Mouse (Mus musculus): ENCODE measurements around the gene Stk24.
A peak's percentile ranks its signal among the peaks of the same experiment; 100 is the strongest.

Gene Stk24

DNA sequence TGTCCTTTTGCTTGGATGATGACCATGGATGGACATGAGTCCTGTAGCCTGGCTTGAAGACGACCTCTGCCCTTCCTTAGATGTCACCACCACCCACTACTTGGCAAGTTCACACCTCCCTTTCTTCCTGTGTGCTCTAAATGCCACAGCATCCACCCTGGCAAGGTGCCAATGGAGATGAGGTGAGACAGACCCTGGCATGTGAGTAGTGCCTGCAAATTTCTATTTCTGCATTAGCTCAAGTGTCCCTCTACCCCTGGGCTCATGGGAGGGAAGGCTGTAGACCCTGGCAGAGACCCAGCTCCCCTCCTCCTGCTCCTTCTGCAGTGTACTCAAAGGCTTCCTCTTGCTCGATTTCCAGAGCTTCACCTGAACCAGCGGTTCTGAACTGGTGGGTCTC lies 64.9 kb downstream of the Stk24 start:
- DNase-seq (ENCODE audit: low read depth), result peak; percentile 61

DNA sequence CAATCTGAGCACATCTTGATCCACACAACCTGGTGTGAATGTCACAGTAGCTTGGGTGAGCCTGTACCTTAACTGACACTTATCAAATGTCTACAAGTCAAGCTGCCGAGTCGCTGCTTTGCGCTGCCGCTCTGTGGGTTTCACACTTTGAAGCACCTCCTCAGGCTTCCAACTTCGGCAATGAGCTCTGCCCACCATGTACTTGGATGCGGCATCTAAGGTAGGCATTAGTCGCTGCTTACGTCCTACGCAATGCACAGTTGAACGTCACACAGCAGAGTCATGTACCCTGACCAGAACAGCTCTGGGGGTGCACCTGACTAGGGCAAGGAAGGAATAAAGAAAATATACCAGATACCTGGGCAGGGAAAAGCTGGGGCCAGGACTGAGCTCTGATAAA lies 66.5 kb downstream of the Stk24 start:
- no peak for DNase-seq (ENCODE audit: low read depth)

DNA sequence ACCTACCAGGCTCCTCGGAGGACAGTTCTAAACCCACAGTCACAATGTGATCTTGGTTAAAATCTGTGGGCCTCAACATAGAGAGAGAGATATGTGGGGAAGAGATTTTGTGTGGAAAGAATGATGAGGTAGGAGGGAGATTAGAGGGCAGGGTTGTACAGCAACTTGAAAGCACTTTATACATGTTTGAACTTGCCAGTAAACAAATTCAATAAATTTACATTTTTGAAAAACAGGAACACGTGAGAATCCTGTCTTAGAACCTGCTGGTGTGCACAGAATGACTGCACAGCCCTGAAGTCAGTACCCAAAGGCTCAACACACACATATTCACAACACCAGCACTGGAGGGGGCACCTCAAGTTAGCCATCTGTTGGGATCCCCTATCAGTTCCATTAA lies 68.7 kb downstream of the Stk24 start:
- no peak for DNase-seq (ENCODE audit: low read depth)

GRCm38 (mm10) chr14:121310325-121311080 lies 69.3 kb downstream of the Stk24 start:
- peak; percentile 40 for DNase-seq (ENCODE audit: low read depth)

DNA sequence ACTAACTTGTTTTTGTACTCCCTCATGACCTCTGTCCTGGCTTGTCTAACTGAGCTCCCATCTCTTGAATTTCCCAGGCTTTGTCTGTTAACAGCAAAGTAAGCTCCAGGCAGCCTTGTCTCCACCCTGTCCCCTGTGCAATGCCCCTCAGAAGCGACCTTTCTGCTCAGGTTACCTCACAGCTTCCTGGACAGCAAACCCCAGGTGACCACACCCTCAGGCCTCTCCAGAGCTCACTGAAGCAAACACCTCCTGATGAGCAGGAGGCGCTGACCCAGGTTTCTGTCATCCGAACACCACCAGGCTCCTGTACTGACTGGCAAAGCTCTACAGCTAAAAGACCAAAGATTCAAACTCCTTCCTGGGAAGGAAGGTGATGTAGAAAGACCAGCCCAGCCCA lies 69.9 kb downstream of the Stk24 start:
- no peak for DNase-seq (ENCODE audit: low read depth)

DNA sequence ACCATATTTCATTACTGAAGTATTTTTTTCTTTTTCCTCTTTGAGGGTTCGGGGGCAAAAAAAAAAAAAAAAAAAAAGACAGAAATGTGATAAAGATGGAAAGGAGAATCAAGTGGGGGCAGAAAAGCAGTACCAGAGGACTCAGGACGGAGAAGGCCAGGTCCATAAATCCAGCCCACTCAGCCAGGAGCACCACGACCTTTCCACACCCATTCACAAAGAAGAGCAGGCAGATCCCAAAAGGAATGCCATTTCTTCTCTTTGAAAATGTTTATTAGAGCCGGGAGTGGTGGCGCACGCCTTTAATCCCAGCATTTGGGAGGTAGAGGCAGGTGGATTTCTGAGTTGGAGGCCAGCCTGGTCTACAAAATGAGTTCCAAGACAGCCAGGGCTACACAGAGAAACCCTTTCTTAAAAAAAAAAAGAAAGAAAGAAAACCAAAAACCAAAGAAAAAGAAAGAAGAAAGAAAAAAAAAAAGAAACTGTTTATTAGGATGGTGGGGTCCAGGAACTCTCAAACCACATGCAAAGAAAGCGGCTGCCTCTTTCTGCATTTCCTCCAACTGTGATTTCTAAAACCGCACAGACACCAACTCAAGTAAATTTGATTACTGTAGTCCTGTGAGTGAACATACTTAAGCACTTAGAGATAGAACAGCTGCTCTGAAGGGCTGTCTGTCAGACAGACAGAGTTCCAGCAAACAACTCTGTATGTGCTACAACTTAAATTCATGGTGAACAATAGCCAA lies 74.3 kb downstream of the Stk24 start:
- no peak for DNase-seq (ENCODE audit: low read depth)

GRCm38 (mm10) chr14:121304523-121304922 lies 75.3 kb downstream of the Stk24 start:
- DNase-seq (ENCODE audit: low read depth), result no peak

DNA sequence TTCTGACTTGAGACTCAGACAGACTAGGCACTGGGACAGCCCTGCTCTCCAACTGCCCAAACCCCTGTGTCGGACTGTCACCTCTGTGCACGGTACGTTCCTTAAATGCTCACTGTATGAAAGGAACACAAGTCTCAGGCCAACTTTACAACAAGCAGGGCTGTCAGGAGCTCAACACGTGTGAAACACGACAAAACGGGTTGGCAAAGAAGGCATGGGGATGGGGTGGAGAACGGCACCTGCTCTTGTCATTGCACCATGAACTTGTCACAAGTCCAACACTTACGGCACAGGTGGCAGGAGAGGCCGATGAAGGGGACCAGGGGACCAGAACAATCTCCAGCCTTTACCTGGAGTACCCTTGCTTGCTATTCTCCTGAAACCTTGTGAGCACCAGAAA lies 80.7 kb downstream of the Stk24 start:
- no peak for DNase-seq (ENCODE audit: low read depth)

DNA sequence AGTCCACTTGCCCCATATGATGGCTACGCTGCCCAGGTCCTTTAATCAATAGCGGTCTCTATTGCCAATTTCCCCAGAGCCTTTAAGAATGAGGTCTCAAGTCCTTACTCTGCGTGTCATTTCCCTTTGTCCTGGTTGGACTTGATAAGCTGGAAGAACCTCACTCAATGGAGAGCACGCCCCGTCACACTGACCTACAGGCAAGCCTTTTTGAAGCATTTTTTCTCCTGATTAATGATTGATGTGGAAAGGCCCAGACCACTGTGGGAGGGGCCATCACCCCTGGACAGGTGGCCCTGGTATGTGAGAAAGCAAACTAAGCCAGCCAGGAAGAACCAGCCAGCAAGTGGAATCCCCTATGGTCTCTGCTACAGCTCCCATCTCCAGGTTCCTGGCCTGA lies 81.3 kb downstream of the Stk24 start:
- no peak for DNase-seq (ENCODE audit: low read depth)

GRCm38 (mm10) chr14:121297103-121297502 lies 82.7 kb downstream of the Stk24 start:
- DNase-seq (ENCODE audit: low read depth), result no peak

- no peak for DNase-seq (ENCODE audit: low read depth)
Observed at GRCm38 (mm10) chr14:121294484-121294883, 85.3 kb downstream of the Stk24 start.

GRCm38 (mm10) chr14:121292391-121292790 lies 87.4 kb downstream of the Stk24 start:
- DNase-seq (ENCODE audit: low read depth), result no peak

DNA sequence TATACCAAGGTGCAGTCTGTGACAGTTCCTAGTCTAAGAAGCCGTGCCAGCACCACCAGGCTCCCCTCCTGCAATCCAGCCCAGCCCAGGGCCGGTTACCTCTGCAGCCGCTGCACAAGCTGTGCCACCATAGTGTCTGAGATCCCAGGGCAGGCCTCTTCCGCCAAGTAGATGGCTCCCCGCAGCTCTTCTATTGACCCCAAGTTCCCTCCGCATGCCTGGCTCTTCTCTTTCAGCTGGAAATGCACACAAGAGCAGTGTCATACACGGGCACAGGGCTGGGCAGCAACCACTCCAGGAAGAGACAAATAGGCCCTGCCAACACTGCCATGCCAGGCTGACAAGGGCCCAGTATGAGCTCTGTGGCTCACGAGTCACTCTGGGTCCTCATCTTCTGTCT lies 87.9 kb downstream of the Stk24 start:
- no peak for DNase-seq (ENCODE audit: low read depth)

DNA sequence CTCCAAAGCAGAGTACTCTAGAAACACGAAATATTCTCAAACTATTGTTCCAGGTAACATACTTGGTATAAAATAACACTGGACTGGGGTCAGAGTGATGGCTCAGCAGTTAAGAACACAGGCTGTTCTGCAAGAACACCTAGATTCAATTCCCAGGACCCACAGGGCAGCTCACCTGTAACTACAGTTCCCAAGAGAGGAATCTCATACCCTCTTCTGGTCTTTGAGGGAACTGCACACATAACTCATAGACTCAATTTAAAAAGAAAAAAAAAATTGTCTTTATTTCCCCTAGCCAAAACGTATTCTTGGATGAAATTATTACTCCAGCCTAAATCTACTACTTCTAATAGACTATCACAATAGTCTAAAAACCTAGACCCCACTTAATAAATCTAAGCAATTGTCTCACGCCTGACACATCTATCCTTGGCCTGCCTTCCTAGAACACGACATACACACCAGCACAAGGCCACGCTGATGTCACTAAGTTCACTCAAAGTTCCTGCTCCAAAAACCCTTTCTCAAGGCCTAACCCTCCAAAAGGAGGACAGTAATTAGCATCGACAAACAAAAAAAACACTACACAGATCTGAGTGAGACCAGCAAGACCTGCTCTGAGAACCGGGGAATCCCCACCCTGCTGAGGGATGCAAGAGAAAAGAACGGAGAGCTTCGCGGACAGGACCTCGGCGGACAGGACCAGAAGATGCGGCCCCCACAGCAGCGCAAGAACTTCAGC lies 94.3 kb downstream of the Stk24 start:
- DNase-seq (ENCODE audit: low read depth), result peak; percentile 47

DNA sequence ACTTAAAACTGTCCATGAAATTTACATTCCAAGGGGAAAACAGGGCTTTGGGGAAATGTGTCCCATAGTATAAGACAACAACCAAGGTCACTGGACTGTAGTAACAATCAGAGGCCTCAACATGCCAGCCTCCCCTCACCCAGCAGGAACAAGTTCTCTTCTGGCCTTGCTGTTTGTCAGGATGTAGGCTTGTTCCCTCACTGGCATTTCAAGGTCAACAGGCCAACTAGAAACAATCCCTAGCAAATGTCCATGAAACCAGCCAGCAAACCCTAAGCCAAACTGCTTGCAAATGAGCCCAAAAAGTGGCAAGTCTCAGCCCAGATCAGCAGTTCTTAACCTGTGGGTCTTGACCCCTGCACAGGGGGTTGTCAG lies 98.5 kb downstream of the Stk24 start:
- no peak for DNase-seq (ENCODE audit: low read depth)

GRCm38 (mm10) chr14:121280601-121281335 lies 99.0 kb downstream of the Stk24 start:
- no peak for DNase-seq (ENCODE audit: low read depth)

GRCm38 (mm10) chr14:121279106-121279505 lies 100.7 kb downstream of the Stk24 start:
- DNase-seq (ENCODE audit: low read depth), result peak; percentile 84

- DNase-seq (ENCODE audit: low read depth), result no peak
Observed at GRCm38 (mm10) chr14:121276016-121276415, 103.8 kb downstream of the Stk24 start.

DNA sequence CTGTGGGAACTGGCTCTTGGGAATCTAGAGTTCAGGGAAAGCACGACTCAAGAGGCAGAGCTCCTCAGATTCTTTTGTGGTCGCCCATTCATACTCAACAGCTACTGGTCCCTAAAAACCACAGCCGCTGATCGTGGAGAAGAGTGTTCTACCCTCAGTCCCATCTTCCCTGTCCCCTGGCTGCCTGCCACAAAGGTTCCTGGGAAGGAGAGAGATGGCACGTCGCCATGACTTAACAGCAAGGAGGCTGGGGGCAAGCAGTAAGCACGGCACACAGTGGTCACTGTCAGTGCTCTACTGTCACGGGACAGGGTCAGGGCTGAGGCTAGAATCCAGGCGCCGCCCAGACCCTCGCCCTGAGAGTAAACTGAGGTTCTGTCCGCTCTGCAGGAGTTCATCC lies 104.8 kb downstream of the Stk24 start:
- no peak for DNase-seq (ENCODE audit: low read depth)

- no peak for DNase-seq (ENCODE audit: low read depth)
Observed at GRCm38 (mm10) chr14:121270490-121270889, 109.3 kb downstream of the Stk24 start.

DNA sequence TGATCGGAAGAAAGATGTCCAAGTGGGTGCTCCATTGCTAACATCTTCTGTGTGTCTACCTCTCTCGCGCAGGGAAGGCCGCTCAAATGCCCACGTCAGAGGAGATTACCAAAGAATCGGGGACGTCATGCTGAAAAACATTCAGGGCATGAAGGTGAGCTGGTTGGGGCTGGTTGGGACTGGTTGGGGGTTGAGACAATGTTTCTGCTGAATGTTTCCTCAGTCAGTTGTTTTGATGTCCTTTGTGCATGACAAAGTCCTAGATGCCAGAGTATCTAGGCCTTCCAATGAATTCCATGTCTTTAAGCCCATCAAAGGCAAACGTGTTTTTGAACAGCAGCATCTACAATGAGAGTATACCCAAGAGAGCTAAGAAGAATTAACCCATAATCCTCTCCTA lies 112.0 kb downstream of the Stk24 start:
- DNase-seq (ENCODE audit: low read depth), result no peak

- no peak for DNase-seq (ENCODE audit: low read depth)
Observed at GRCm38 (mm10) chr14:121264453-121264852, 115.4 kb downstream of the Stk24 start.
